Mouse (Mus musculus) heart, postnatal 25 days (tissue): ENCODE measurements around the gene Ppard. TPM values are rescaled to one million over a fixed set of nuclear protein-coding genes. Genes with fewer than 3 reads are reported as not detected.

Source experiments
- DNase-seq: peaks from one replicate; pipeline ENCODE4 v3.0.0; 2022; ENCODE audit warnings: low spot score
- intact Hi-C: fragments of 180-260 bp; cut with DNase I; formaldehyde crosslinking; loops from one replicate; pipeline ENCODE4 v1.15.1; 2025
- total RNA-seq, 2 experiments: library from RNA; stranded (reverse); gene quantifications; 2 replicates each; pipeline ENCODE4 v1.2.3; 2021

The Ppard gene
- total RNA-seq, 2 experiments from 2014 or later: 40.4 to 40.6 TPM

DNA sequence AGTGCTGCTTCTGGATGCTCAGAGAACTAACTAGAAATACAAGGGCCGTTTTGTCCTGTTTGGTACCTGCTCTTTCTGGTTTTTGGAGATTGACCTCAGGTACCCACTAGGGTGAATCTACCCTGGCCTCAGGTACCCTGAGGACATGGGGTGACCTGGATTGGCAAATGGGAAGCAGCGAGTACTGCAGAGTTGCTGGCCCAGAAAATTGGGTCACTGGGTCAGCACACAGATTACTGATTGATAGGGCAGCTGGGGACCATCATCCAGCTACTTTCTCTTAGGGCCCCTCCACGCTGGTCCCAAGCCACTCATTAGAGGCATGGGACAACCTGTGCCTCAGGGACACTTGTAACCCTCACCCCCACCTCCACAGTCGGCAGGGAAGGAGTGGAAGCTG, 46.7 kb downstream of the Ppard start:
- DNase-seq: no peak
- intact Hi-C loops: no loop called here

DNA sequence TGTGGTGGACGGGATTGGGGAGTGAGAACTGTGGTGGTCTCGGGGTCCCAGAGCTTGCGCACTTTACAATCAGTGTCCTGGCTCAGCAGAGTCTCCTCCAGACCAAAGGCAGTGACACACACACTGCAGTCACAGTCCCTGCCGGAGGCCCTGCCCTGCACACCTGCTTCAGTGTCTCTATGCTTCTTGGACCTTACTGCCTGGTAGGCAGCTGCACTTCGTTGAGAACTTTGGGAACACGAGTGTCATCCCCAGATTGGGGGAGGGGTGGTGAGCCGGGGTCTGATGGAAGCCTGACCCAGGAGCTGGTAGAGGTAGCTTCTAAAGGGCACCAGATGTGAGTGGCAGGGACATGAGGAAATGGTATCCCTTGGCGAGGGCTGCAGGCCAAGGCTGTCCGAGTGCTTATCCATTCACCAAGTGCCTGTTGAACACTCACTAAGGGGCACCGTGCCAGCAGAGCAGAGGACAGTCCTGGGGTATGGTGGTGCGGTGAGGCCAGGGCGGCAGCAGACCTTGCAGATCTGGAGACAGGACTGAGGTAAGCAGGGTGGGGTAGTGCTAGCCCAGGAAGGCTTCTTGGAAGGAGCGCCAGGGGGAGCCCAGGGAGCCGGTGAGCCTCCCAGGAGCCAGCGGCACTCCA, 47.4 kb downstream of the Ppard start:
- intact Hi-C loops: no loop called here

DNA sequence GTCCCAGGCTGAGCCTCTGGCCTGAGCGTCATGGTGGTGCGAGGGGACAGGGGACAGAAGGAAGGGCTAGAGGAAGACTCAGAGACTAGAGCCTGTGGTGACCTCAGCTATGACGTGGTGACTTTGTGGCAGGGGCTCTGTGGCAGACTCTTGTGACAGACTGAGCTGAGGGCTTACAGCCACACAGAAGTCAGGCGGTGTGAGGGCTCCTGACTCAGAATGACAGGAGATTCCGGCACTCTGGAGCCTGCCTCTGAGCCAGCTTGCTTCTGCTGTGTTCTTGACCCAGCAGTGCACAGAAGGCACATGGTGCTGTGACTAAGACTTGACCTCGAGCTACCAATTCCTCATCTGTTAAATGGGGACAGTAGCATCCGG, 47.9 kb downstream of the Ppard start:
- no peak for DNase-seq
- intact Hi-C loops: no loop called here

More for the DNA sequence above, 47.4 kb downstream of the Ppard start:
- DNase-seq: no peak

DNA sequence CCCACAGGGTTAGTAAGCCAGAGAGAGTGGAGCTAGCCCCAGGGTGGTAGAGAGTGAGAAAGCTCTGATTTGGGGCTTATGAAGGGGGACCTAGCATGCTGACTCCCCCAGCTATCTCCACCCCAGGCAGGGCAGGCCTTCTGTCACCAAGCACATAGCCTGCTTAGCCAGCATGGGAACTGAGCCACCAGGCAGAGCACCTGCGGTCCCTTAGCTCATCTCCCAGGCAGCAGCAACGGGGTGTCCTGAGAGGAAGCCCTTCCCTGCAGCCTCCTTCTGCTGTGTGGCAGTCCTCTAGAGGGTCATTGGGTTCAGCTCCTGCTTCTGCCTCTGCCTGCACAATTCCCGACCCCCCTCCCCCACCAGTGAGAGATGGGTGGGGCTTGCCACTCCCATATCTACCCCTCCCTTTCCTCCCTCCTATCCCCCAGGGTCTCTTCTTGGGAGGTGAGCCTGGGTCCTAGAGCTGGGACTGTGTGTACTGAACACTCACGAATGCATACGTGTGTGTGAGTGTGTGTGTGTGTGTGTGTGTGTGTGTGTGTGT, 48.4 kb downstream of the Ppard start:
- DNase-seq: no peak

DNA sequence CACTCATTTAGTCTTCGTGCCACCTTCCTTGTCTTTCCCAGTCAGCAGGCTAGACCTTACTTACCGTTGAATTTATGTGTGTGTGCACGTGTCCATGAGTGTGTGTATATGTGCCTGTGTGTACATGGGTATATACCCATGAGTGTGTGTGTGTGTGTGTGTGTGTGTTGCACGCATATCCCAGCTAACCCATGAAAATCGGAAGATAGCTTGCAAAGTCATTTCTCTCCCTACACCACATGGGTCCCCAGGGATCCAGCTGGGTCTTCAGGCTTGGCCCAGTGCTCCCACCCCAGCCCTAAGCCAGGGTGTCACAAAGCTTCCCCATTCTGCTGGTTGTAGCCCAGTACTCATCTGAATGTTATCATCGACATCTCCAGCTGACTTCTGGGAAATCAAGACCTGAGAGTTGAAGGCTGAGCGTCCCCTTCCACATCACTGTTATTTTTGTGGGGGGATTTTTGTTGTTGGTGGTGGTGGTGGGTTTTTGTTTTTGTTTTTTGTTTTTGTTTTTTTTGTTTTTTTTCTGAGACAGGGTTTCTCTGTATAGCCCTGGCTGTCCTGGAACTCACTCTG, 49.5 kb downstream of the Ppard start:
- intact Hi-C loops: no loop called here
- DNase-seq: no peak

More for the DNA sequence above, 48.4 kb downstream of the Ppard start:
- intact Hi-C loops: no loop called here

DNA sequence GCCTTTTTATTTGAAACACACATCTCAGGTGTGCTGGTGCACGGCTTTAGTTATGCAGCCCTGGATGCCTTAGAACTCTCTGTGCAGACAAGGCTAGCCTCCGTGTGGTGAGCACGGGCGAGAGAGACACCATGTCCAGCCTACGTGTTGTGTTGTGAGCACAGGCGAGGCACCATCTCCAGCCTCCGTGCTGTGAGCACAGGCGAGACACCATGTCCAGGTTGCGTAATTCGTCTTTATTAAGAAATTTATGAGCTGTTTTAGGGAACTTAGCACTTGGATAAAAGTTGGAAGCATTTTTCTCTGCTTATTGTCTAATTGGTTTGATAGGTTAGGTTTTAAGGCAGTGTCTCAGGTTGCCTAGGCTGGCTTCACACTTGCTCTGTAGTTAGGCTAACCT, 50.7 kb downstream of the Ppard start:
- intact Hi-C loops: no loop called here

DNA sequence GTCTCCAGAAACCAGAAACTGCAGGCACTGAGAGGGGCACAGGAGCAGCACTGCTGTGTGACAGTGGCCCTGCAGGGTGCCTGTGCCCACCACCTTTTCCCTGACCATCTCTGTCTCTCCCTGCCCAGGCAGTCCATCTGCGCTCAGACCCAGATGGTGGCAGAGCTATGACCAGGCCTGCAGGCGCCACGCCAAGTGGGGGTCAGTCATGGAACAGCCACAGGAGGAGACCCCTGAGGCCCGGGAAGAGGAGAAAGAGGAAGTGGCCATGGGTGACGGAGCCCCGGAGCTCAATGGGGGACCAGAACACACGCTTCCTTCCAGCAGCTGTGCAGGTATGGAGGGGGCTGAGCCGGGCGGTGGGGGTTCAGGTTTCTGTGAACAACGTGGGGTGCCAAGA, 53.6 kb downstream of the Ppard start:
- no peak for DNase-seq
- intact Hi-C loops: no loop called here

More for the DNA sequence above, 50.7 kb downstream of the Ppard start:
- DNase-seq: no peak

DNA sequence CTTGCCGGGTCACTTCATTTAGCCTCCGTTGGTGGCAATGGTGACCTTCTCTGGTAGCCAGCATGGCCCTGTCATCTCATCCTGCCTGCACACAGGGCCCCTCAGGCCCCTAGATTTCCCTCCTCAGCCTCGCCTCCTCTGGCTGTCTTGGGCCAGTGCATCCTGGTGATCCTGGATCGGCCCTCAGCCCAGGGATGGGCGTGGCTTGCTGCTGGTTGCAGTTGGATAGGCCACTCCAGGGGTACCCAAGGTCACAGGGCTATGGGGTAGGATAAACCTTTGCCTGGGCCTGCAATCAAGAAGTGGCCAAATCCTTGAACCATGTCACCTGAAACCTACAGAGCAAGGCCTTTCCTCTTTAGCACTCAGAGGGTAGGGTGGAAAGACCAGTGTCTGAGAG, 54.5 kb downstream of the Ppard start:
- no peak for DNase-seq
- intact Hi-C loops: no loop called here

DNA sequence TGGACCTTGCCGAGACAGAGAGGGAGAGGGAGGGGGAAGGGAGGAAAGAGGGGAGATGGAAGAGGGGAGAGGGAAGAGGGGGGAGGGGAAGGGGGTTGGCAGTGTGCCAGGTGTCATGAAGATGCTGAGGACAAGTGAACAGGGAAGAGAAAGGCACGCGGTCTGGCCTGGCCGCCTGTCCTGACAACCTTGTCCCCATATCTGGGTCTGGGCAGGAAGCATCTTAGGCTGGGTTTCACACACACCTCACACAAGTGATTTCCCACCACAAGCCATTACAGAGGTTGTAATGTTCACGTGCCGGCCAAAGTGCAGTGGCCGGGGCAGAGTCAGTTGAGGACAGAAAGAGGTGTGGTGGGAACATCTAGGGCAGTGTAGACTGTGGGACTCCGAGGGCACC, 55.1 kb downstream of the Ppard start:
- intact Hi-C loops: no loop called here
- no peak for DNase-seq

DNA sequence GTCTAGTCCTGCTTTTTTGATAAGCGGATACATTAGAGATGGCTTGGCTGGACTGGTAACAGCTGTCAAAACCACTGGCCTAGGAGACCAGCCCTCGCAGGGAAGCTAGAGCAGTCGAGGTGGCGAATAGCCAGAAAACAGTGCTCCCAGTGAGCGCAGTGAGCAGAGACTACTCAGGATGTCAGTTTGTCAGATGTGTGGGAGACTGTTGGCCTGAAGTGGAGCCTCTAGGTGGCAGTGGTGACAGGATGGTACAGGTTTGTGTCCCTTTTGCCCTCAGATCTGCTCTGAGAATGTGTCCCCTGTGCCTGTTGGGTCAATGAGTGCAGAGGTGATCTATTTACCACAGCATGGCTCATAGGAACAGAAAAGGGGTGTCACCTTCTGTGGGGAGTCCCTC, 55.5 kb downstream of the Ppard start:
- DNase-seq: no peak
- intact Hi-C loops: no loop called here

DNA sequence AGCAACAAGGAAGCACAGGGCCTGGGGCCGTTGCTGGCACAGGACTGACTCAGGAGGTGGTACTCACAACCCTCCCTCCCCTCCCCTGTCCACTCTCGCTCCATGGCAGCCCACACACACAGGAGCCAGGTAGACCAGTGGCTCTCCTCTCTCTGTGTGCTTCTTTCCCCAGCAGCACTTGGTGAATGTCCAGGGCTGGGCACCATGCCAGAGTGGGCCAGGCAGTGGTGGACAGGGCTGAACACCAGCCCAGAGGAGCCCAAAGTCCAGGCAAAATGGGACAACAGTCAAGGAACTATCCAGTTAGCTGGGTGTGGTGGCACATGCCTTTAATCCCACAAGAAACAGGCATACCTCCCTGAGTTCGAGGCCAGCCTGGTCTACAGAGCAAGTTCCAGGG, 57.8 kb downstream of the Ppard start:
- intact Hi-C loops: no loop called here
- no peak for DNase-seq

DNA sequence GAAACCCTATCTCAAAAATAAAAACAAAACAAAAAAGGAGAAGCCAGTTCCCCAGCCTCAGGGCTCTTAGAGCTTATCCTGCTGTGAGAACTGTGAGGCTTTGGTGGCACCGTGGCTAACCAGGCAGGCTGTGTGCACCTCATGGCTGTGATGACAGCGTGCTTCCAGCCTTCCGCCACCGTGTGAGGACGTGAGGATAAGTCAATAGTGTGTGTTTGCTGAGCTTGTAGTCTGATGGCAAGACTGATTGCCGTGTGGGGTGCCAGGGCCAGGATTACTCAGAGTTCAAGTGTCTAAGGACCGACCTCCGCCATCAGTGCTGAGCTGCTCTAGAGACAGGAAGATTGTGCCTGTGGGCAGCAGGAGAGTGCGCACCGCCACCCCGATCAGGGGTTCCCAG, 58.2 kb downstream of the Ppard start:
- no peak for DNase-seq
- intact Hi-C loops: no loop called here

DNA sequence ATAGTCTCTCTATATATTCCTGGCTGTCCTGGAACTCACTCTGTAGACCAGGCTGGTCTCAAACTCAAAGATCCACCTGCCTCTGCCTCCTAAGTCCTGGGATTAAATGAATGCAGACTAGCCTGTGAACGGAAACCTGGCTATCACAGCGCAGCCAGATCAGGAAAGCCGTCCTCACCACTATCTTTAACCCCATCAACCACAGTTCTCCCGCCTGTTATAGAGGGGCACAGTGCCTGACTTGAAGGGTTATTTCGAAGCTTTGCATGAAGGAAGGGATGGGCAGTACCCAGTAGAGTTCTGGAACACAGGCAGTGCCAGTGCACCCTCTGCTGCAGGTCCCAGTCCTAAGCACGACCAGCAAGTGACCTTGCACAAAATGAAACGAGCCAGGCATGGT, 58.8 kb downstream of the Ppard start:
- no peak for DNase-seq
- intact Hi-C loops: no loop called here

DNA sequence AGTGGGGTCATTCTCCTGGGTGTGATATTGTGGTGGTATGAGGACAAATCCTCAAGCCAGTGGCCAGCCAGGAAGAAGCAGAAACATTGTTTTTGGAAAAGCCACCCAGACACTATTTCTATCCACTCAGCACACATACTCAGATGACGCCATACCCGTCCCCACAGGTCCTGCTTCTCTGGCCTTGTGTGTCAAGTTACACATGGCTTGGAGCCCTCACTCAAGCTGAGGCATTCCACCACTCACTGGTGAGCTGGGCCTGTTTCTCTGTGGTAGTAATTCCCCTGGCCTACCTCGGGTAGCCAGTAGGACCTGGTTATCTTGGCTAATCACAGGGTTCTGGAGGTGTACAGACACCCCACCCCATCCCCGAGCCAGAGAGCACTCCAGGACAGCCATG, 61.2 kb downstream of the Ppard start:
- DNase-seq: no peak

DNA sequence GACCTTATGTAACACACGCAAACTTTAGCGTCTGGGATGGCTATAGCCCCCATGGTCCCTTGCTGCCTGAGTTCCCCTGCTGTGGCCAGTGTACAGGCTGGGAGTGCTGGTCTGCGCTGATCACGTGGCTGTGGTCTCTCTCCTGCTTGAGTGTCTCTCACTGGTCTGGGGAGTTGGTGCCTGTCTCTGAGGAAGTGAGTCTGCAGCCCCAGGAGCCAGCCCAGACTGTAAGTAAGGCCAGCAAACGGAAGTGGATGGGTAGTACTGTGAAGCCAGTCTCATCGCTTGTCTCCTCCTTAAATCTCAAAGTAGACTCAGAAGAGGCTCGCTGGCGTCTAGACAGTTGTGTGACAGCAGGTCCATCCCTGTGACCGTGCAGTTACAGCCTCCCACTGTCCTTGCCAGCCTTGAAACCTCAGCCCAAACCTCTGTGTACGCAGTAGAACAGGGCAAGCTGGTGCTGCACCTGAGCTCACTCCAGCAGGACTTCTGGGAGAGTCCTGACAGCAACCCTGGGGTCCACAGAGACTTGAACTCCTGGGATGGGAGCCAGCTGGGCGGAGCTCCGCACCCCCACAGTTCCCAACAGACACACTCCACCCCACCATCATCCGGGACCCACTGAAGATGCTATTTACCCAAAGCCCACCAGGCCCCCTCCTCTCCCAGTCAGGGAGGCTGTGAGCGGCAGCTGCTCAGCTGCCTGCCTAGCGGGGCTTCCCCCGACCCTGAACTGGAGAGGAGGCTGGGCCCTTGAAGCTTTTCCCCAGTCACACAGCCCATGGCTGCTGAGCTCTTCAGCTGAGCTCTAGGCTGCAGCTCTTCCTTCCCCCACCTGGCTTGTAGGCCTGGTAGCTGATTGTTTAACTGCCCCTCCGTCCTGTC, 62.2 kb downstream of the Ppard start:
- intact Hi-C loops: no loop called here
- DNase-seq: no peak

More for the DNA sequence above, 61.2 kb downstream of the Ppard start:
- intact Hi-C loops: no loop called here

DNA sequence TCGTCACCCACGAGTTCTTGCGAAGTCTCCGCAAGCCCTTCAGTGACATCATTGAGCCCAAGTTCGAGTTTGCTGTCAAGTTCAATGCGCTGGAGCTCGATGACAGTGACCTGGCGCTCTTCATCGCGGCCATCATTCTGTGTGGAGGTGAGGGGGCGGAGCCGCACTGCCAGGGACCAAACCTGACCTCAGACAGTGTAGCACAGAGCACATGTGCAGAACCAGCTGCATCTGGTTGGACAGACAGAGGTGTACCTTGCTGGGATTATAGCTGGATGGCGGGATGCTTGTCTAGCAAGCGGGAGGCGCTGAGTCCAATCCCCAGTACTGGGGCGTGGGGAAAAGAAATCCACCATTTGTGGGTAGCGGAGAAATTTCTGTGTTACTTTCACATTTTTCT, 66.4 kb downstream of the Ppard start:
- DNase-seq: no peak
- intact Hi-C loops: no loop called here

DNA sequence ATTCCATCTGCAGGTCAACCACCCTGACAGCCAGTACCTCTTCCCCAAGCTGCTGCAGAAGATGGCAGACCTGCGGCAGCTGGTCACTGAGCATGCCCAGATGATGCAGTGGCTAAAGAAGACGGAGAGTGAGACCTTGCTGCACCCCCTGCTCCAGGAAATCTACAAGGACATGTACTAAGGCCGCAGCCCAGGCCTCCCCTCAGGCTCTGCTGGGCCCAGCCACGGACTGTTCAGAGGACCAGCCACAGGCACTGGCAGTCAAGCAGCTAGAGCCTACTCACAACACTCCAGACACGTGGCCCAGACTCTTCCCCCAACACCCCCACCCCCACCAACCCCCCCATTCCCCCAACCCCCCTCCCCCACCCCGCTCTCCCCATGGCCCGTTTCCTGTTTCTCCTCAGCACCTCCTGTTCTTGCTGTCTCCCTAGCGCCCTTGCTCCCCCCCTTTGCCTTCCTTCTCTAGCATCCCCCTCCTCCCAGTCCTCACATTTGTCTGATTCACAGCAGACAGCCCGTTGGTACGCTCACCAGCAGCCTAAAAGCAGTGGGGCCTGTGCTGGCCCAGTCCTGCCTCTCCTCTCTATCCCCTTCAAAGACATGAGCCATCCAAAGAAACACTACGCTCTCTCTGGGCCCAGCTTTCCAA, 67.3 kb downstream of the Ppard start:
- intact Hi-C loops: no loop called here
- no peak for DNase-seq

DNA sequence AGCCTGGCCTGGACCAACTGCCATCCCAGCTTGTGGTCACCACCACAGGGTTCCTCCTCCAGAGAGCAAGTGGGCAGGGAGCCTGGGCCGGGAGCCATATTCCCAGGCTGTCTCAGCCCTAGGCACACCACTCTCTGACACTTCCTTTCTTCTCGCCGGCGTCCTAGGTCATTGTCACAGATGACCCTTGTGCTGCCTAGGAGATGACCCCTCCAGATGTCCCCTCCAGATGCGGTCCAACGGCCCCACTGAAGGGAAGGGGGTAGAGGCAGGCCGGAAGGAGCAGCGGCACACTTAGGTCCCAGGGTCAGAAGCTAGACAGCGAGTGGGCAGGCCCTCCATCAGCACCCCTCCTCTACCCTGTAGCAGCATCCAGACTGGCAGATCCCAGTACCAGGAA, 67.8 kb downstream of the Ppard start:
- no peak for DNase-seq
- intact Hi-C loops: no loop called here

DNA sequence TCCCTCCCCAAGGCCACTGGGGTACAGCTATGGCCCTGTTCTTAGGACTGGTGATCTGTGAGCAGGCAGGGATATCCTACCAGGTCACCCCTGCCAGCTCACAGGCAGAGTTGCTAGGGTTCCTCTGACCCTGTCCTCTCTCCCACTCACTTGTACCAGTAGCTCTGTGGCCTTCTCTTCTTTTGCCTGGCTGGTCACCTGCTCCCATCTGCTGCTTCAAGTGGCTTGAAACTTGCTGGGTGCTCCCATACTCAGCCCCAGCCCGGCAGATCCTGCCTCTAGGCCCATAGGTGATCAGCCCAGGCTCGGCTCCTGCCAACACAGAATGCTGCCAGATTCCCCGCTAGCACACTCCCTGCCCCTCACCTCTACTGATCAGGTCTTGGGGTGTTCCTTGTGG, 68.3 kb downstream of the Ppard start:
- intact Hi-C loops: no loop called here
- DNase-seq: no peak

DNA sequence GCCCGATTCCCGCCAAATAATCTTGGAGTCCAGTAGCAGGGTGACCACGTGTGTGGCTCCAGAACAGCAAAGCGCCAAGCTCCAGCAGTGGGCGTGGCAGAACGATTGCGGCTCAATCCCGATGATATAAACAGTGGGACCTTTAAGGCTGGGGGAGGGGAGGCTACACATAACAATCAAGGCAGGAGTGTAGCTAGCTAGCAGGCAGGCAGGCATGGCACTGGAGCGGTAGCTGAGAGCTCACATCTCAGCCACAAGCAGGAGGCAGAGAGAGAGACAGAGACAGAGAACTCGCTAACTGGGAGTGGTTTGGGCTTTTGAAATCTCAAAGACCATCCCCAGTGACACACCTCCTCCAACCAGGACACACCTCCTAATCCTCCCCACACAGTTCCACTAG, 72.7 kb downstream of the Ppard start:
- intact Hi-C loops: no loop called here
- DNase-seq: no peak
